Mouse (Mus musculus) testis, adult 10 weeks (tissue): ENCODE results near the gene Nol11. TPM values are rescaled to one million over a fixed set of nuclear protein-coding genes. Genes with fewer than 3 reads are reported as not detected.

Experiments used
- polyA plus RNA-seq: library from polyadenylated mRNA; stranded (reverse); fragments of 350-450 nt; fragmentation: Illumina TruSeq; extraction: RNeasy Lipid Tissue Mini Kit (QIAGEN cat#74804); gene quantifications from one replicate; pipeline ENCODE4 v1.2.3, GENCODE M21; 2014; ENCODE audit warnings: low read depth, low replicate concordance

Gene Nol11
- 17.1 TPM for polyA plus RNA-seq

DNA sequence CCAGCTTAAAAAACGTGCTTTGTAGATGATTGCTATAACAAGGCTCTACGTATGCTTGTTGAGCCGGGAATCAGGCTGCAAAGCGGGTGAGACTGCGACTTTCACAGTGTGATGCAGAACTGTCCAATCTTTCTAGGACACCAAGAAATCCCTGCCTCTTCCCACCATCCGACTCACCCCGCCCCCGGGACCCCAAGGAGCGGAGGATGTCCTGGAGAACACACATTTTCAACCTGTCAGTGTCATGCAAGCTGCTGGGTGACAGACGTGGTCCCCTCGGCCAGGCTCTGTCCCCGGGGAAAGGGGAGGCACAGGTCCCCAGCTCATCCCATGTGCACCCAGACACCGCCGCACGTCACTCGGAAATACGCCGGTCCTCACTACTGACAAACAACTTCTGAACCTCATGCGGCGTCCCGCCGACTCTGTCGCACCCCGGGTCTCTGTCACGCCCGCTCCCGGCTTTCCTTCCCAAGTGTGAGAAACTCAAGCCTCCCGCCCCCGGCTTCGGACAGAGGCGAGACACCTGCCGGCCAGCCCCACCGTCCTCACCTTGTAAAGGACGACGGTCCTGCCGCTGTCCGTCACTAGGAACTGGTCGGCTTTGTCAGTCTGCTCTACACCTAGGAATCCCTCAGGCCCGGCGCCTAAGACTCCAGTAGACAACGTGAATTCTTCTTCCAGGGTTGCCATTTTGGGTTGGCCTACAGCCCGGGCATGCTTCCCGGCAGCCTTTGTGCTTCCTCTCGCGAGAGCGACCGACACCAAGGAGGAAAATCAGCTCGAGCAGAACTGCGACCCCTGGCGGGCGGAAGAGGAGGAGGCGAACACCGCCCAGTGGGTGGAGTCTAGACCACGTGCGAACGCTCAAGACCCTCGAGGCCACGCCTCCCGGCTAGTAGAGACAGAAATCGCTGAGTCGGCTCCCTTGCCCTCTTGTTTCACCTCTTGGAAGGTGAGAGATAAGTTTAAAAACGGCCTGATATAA, at the start of gene Nol11:
Gene Nol11 (minus strand): TSS at position 817 of the 988 bp plus-strand sequence.

DNA sequence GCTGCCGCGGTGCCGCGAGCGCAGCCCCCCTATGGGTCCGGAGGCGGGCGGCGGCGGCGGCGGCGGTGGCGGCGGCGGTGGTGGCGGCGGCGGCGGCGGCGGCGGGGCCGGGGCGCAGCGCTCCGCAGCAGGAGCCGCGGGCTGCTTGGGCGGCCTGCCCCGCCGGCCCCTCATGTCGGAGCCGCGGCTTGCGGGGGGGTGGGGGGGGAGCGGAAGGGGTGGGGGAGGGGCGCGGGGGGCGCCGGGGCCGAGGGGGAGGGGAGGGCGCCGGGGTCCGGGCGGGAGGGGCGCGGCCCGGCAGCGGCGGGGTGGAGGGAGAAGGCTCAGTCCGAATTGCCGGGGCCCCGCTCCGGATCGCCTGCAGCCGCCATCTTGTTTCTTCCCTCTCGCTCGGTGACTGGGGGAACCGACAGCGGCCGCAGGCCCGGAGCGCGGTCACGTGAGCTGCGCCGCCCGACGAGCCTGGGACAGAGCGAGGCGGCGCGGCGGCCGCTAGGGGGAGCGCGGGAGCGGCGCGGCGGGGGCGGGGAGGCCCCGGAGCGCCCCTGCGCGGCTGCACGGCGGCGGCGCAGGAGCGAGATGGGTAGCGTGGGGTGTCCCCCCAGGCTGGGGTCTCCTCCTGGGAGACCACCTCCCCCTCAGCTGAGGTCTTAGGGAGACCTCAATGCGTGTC, 57.3 kb downstream of the Nol11 start, which contains the start of gene Bptf:
Gene Bptf (minus strand): TSS at position 379 of the 673 bp plus-strand sequence.

Other genes starting within 250 kb of the Nol11 start
- gene Kpna2, start 189.8 kb downstream of the Nol11 start, polyA plus RNA-seq = 647 TPM
- gene 1810010H24Rik, start 163.7 kb downstream of the Nol11 start, polyA plus RNA-seq = 0.85 TPM
- 32.2 TPM for gene Bptf, start 57.3 kb downstream of the Nol11 start, polyA plus RNA-seq